Mouse (Mus musculus) E14TG2a.4 (cell line): ENCODE measurements around the gene Pde4d.

Experiments used
- H3K27me3 ChIP-seq: 2 replicates; pipeline ENCODE4 v1.6.1; 2014; ENCODE audit warnings: low read length, control low read depth; ENCODE audit not compliant: insufficient read depth
- H3K36me3 ChIP-seq: 2 replicates; pipeline ENCODE4 v1.6.1; 2014; ENCODE audit warnings: low read length, control low read depth; ENCODE audit not compliant: insufficient read depth
- H3K4me1 ChIP-seq: replicated peaks from 2 replicates; pipeline ENCODE4 v1.6.1; 2014; ENCODE audit warnings: low read depth, low read length, control low read depth
- H3K4me3 ChIP-seq: replicated peaks from 2 replicates; pipeline ENCODE4 v1.5.1; 2014; ENCODE audit warnings: mild to moderate bottlenecking, low read length
- H3K9me3 ChIP-seq: 2 replicates; pipeline ENCODE4 v1.6.1; 2014; ENCODE audit warnings: low read length, control low read depth
- CTCF ChIP-seq: conservative IDR thresholded peaks from 2 replicates; pipeline ENCODE4 v1.5.1; 2014; ENCODE audit warnings: low read length
- NANOG ChIP-seq: IDR thresholded peaks from 2 replicates; pipeline ENCODE4 v1.6.1; 2014; ENCODE audit warnings: borderline replicate concordance, low read length, mixed read lengths
- POU5F1 ChIP-seq: IDR thresholded peaks from 2 replicates; pipeline ENCODE4 v1.6.1; 2014; ENCODE audit warnings: low read length, borderline replicate concordance

The Pde4d gene

DNA sequence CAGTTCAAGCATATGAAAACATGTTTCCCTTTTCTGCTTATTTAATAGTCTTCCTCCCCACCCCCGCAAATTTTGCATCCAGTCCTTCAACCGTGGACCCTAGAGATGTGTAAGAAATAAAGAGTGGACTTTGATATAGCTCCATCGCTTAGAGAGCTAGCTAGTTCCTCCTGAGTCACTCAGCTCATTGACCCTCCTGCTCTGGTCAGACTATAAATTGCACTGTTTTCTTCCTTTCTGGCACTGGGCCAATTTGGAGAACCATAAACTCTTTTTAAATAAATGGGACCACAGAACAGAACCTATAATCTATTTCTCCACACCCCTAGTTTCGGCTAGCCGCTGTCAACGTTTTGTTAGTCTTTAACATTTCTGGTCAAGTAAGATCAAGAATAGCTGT lies 1245.3 kb downstream of the Pde4d start:
- no peak overlapping the region for H3K4me3 ChIP-seq
- no peaks in the 10 kb centered on the region for H3K27me3 ChIP-seq

DNA sequence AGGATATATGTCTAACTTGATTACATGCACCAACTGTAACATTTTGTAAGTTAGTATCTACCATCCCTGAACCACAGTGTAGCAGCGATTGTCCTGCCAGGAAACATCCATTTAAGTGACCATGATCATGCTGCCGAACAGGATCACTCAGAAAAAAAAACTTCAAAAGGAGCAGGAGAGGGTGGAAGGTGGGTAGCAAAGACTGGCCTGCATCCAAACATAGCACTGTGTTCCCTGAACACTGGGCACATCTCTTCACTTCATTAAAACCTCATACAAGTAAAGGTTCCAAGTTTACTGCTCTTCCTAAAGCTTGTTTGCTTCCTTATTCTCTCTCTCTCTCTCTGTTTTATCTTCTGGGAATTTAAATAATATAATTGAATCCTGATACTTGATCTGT lies 1256.4 kb downstream of the Pde4d start:
- H3K36me3 ChIP-seq = no peaks in the 10 kb centered on the region
- no peaks in the 10 kb centered on the region for H3K9me3 ChIP-seq
- TF ChIP-seq NANOG (no peak), POU5F1 (no peak), CTCF (no peak)
- H3K4me1 ChIP-seq = peaks cover 42% of the 10 kb centered on the region
- H3K4me3 ChIP-seq = no peak overlapping the region
- no peaks in the 10 kb centered on the region for H3K27me3 ChIP-seq

More for the DNA sequence above, 1245.3 kb downstream of the Pde4d start:
- H3K36me3 ChIP-seq = no peaks in the 10 kb centered on the region
- H3K4me1 ChIP-seq = no peaks in the 10 kb centered on the region
- no peaks in the 10 kb centered on the region for H3K9me3 ChIP-seq
- TF ChIP-seq NANOG = no peak
- TF ChIP-seq POU5F1 = no peak
- no peak for TF ChIP-seq CTCF

DNA sequence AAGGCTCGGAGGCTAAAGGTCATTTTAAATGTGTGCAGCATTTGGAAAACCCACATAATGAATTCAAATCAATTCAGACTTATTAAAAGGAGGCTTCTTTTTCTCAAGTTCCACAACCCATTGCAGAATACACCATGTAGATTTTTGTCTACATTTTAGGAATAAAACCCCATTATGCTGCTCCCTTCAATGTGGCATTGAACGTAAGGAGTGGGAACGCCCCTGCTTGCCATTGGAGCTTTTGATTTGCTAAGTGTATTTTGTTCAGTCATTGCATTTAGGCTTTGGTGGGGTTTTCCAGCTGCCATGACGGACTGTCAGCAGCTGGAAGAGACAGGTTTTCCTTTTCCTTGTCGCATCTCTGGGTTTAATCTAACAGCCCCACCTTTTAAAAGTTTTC lies 1256.8 kb downstream of the Pde4d start:
- H3K4me1 ChIP-seq = peaks cover 42% of the 10 kb centered on the region
- no peaks in the 10 kb centered on the region for H3K9me3 ChIP-seq
- no peak overlapping the region; the same call in 1 of the 2 replicates for H3K4me3 ChIP-seq
- no peaks in the 10 kb centered on the region for H3K27me3 ChIP-seq
- no peaks in the 10 kb centered on the region for H3K36me3 ChIP-seq
- TF ChIP-seq NANOG (no peak), POU5F1 (no peak), CTCF (no peak)

DNA sequence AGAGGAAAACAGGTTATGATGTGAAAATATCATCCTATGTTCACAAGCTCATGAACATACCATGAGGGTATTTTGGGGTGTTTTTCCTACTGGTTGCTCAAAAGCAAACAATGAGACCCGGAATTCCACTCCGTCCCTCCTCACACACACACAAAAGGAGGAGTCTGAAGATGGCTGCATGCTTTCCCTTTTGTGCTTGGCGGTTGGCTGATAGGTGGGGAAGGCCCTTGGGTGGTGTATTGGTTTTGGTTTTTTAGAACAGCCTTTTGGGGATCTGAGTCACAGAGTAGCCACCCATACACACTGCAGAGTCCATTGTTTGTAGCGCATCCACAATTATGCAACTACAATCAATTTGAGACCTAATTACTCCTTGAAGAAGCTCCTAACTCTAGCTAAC lies 1257.4 kb downstream of the Pde4d start:
- Histone ChIP-seq H3K4me3 (no peak overlapping the region; the same call in 1 of the 2 replicates), H3K27me3 (no peaks in the 10 kb centered on the region), H3K9me3 (no peaks in the 10 kb centered on the region), H3K4me1 (peaks cover 36% of the 10 kb centered on the region), H3K36me3 (no peaks in the 10 kb centered on the region)
- TF ChIP-seq NANOG = no peak
- TF ChIP-seq CTCF = no peak
- TF ChIP-seq POU5F1 = no peak

DNA sequence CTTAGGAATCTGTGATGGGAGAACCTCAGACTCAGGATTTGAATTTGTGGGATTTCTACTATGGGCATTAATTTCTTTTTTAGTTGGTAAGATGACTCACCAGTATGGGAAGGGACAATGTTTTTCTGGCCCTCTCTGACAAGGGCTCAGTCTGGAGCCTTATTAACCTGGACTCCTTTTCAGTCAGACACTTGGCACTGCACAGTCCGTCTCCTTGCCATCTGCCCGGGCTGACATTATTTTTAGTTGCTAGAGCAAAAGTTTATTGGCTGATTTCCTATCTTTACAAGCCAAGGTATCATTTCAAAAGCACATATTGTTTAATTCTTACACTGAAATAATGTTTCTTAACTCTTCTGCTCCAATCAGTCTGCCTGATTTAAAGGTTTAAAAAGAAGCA lies 1258.6 kb downstream of the Pde4d start:
- H3K36me3 ChIP-seq = no peaks in the 10 kb centered on the region
- H3K4me3 ChIP-seq = no peak overlapping the region
- TF ChIP-seq NANOG (no peak), CTCF (no peak), POU5F1 (no peak)
- H3K4me1 ChIP-seq = peaks cover 25% of the 10 kb centered on the region
- no peaks in the 10 kb centered on the region for H3K9me3 ChIP-seq
- no peaks in the 10 kb centered on the region for H3K27me3 ChIP-seq

DNA sequence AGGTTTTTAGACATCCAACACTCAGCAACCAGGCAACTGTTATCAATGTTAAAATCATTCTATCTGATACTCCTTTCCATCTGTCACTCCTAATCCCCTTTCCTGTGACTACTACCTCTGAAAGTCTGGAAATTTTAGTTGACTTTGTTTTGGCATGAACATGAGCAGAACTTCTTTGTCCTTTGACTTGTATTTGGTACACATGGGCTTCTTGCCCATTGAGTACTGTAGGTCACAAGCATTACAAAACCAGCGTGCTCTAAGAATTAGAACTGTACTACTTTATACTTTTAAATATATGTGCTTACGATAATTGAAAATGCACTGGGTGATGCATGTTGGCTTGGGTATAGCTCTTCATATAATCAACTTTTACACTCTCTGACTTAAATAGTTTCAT lies 1264.8 kb downstream of the Pde4d start:
- no peaks in the 10 kb centered on the region for H3K36me3 ChIP-seq
- H3K9me3 ChIP-seq = no peaks in the 10 kb centered on the region
- no peak overlapping the region for H3K4me3 ChIP-seq
- H3K4me1 ChIP-seq = no peaks in the 10 kb centered on the region
- TF ChIP-seq POU5F1 (no peak), CTCF (no peak), NANOG (no peak)
- no peaks in the 10 kb centered on the region for H3K27me3 ChIP-seq

DNA sequence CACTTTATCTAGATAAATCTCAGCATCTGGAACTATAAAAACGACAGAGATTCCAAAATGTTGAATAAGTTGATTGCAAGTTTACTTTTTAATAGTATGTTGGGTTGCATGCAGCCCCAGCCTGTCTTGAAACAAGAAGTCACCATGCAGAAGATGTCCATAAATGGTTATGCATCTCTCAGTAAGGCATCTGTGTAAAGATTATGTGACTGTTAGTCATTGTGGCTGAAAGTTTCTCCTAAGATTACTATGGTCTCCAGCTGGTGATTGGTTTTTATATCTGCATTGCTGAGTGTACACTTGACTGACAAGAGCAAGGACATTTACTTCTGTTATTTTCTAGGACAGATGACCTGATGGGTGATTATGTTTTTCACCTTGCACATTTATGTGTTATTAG lies 1265.6 kb downstream of the Pde4d start:
- H3K27me3 ChIP-seq = no peaks in the 10 kb centered on the region
- H3K36me3 ChIP-seq = no peaks in the 10 kb centered on the region
- H3K4me3 ChIP-seq = no peak overlapping the region
- TF ChIP-seq CTCF (no peak), POU5F1 (no peak)
- H3K9me3 ChIP-seq = no peaks in the 10 kb centered on the region
- H3K4me1 ChIP-seq = no peaks in the 10 kb centered on the region

DNA sequence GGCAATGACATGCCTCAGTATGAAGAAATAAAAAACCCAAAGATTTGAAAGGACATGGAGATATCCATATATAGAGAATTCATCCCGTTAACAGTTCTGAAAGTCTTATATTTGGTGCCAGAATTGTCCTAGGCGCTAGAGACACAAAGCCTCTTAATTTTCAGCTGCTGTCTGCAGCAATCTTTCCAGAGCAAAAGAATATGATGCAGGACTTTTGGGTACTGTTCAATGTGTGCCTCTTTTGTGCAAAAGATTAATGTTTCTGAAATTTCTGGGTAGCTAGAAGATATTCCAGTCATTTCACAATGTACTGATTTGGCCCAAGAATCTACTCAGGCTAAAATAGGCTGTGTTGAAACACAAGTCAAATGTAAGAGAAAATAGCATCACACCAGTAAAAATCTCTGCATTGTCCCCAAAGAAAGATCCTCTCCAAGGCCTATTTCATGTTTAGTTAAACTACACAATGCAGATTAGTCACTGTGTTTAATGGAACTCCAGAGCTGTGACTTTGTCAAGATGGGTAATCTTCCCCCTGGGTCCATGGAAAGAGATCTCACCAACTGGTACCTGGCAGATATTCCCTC lies 1270.5 kb downstream of the Pde4d start:
- Histone ChIP-seq H3K36me3 (no peaks in the 10 kb centered on the region), H3K4me3 (no peak overlapping the region), H3K27me3 (no peaks in the 10 kb centered on the region), H3K4me1 (no peaks in the 10 kb centered on the region), H3K9me3 (no peaks in the 10 kb centered on the region)
- TF ChIP-seq NANOG = no peak
- TF ChIP-seq CTCF = no peak
- TF ChIP-seq POU5F1 = no peak
